Mouse (Mus musculus) olfactory bulb, adult 2 months (tissue): ENCODE measurements around the gene Otogl. TPM values are rescaled to one million over a fixed set of nuclear protein-coding genes. Genes with fewer than 3 reads are reported as not detected.

Source experiments
- H3K27ac ChIP-seq: fragments of 200-500 bp; 2 replicates; pipeline ENCODE4 v1.5.1; 2012; ENCODE audit warnings: low read depth, low read length; ENCODE audit not compliant: insufficient read depth
- H3K4me1 ChIP-seq: fragments of 200-500 bp; 2 replicates; pipeline ENCODE4 v1.6.1; 2012; ENCODE audit warnings: low read length; ENCODE audit not compliant: control insufficient read depth, insufficient read depth
- H3K4me3 ChIP-seq: fragments of 200-500 bp; 2 replicates; pipeline ENCODE4 v1.5.1; 2012; ENCODE audit warnings: mild to moderate bottlenecking, low read depth, low read length, moderate library complexity; ENCODE audit not compliant: insufficient read depth
- CTCF ChIP-seq: fragments of 200-500 bp; IDR thresholded peaks from 2 replicates; pipeline ENCODE4 v1.5.1; 2012; ENCODE audit warnings: low read depth, mild to moderate bottlenecking, low read length, moderate library complexity; ENCODE audit not compliant: insufficient read depth
- POLR2A ChIP-seq: fragments of 200-500 bp; IDR thresholded peaks from 2 replicates; pipeline ENCODE4 v1.6.1; 2012; ENCODE audit warnings: mild to moderate bottlenecking, low read depth, low read length, moderate library complexity; ENCODE audit not compliant: insufficient read depth
- WGBS: fragments of 180-500 bp; shearing (Covaris S2); methylation state at CpG from one replicate; pipeline ENCODE4 v1.1.7; 2018; 5-methylcytosine and 5-hydroxymethylcytosine counted together
- polyA plus RNA-seq: library from polyadenylated mRNA; stranded (reverse); fragments of >200 nt; gene quantifications from 2 replicates; pipeline ENCODE4 v1.2.4, GENCODE M21; 2012; ENCODE audit warnings: low replicate concordance; ENCODE audit not compliant: missing spikeins, insufficient read depth, insufficient read length

The Otogl gene
- polyA plus RNA-seq, 1 experiment: not detected

DNA sequence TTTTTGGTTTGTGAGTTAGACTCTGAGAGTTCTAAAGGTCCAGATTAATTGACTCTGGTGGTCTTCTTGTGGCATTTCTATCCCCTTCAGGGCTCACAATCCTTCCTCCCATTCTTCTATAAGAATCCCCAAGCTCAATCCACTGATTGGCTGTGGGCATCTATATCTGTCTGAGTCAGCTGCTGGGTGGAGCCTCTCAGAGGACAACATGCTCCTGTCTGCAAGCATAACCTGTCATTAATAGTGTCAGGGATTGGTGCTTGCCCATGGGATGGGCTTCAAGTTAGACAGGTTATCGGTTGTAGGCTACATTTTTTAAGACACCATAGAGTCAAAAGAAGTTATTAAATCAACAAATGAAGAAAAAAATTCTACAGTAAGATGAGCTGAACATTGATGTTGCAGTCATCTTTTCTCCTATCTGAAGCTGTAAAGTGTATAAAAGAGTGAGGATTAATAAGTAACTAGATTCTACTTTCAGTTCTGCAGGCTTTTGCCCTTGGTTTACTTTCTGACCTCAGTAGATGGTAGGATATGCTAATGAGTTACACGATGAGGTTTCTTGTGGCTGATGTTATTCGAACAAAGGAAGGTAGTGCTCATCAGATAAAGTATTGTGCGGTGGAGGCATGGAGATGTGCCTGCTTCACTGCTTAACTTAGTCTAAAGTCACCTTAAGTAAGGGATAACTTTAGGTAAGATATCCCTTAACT, 29.4 kb upstream of the Otogl start:
- TF ChIP-seq POLR2A (no peak), CTCF (no peak)

GRCm38 (mm10) chr10:107940302-107940701, 28.4 kb upstream of the Otogl start:
- 54% methylated on average over 6 of the region's 6 CpGs for WGBS
- TF ChIP-seq POLR2A (no peak), CTCF (no peak)
- no peaks in the 10 kb centered on the region for H3K4me1 ChIP-seq
- H3K27ac ChIP-seq: no peak overlapping the region
- H3K4me3 ChIP-seq: no peak overlapping the region

More for the DNA sequence above, 29.4 kb upstream of the Otogl start:
- 96% methylated on average over 4 of the region's 4 CpGs for WGBS
- no peak overlapping the region for H3K4me3 ChIP-seq
- H3K27ac ChIP-seq: no peak overlapping the region
- no peaks in the 10 kb centered on the region for H3K4me1 ChIP-seq

DNA sequence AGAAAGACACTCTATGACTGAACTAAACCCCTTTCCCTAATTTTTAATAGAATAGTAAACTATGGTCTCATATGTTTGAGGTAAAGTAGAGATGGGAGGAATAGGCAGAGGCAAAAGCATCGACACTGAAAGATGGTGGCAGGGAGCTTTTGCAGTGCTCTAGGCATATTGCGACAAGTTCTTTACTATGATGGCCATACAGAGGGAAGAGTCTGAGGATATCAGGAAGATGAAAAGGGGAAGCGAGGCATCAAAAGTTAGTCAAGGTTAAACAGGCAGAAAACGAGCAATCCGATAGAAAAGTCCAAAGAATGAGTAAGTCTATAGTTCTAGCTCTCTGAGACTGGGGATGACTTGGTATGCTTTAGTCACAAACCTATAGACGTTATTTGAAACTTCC, 27.9 kb upstream of the Otogl start:
- 70% methylated on average over 6 of the region's 6 CpGs for WGBS
- Histone ChIP-seq H3K4me3 (no peak overlapping the region), H3K4me1 (no peaks in the 10 kb centered on the region), H3K27ac (no peak overlapping the region)
- no peak for TF ChIP-seq POLR2A
- TF ChIP-seq CTCF: no peak

GRCm38 (mm10) chr10:107934055-107934454, 22.1 kb upstream of the Otogl start:
- no peak for TF ChIP-seq CTCF
- no peak for TF ChIP-seq POLR2A
- H3K4me3 ChIP-seq: no peak overlapping the region
- H3K27ac ChIP-seq: no peak overlapping the region
- 91% methylated on average over 3 of the region's 3 CpGs for WGBS
- H3K4me1 ChIP-seq: no peaks in the 10 kb centered on the region; the same call in 1 of the 2 replicates

DNA sequence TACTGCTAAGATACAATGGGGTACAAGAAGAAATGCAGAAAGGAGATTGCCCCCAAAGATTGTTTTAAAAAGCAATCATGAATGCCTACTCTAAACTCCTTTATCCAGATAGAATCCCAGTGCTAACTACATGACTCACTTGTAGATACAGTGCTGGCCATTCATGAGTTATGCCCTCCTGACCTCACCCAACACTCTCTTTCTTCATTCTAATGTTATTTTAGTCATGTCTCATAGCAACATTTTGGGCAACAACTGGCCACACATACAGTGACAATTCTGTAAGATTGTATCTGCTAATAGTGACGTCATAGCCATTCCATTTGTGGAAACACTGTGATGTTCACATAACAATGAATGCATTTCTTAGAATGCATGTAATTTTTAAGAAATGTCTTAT, 21.6 kb upstream of the Otogl start:
- no peak overlapping the region for H3K4me3 ChIP-seq
- no peaks in the 10 kb centered on the region; the same call in 1 of the 2 replicates for H3K4me1 ChIP-seq
- no peak for TF ChIP-seq POLR2A
- TF ChIP-seq CTCF: no peak
- H3K27ac ChIP-seq: no peak overlapping the region
- 87% methylated on average over 1 of the region's 1 CpGs for WGBS

- H3K27ac ChIP-seq: no peak overlapping the region
- no peak for TF ChIP-seq POLR2A
- no peak for TF ChIP-seq CTCF
- H3K4me3 ChIP-seq: no peak overlapping the region
- no peaks in the 10 kb centered on the region; the same call in 1 of the 2 replicates for H3K4me1 ChIP-seq
- WGBS: 23% methylated on average over 9 of the region's 10 CpGs
These were observed 20.2 kb upstream of the Otogl start for GRCm38 (mm10) chr10:107931833-107932828.

DNA sequence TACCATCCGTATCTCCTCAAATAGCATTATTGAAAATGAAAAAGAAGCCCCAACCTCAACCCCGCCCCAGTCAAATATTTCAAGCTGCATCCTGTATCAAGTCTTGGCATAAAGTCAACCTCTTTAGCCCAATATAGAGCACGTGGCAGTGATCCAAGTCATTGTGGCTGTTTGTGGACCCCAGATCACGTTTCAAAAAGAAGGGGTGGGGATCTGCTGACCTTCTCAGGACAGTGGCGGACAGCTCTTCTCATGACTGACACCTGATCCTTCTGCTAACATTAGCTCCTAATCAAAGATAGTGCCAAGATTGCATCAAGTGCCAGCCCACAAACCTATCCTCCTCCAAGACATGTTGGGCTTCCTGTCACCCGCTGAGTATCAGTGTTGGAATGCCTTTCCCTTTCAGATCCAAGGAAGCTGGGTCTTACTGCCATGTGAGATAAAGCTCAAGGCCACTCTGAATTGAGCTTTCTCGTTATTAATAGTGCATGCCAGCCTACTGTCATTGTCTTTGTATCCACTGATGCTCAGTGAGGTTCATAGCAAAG, 18.6 kb upstream of the Otogl start:
- H3K4me3 ChIP-seq: no peak overlapping the region
- H3K27ac ChIP-seq: no peak overlapping the region
- no peaks in the 10 kb centered on the region; the same call in 1 of the 2 replicates for H3K4me1 ChIP-seq
- WGBS: 76% methylated on average over 7 of the region's 7 CpGs
- TF ChIP-seq CTCF (no peak), POLR2A (no peak)

DNA sequence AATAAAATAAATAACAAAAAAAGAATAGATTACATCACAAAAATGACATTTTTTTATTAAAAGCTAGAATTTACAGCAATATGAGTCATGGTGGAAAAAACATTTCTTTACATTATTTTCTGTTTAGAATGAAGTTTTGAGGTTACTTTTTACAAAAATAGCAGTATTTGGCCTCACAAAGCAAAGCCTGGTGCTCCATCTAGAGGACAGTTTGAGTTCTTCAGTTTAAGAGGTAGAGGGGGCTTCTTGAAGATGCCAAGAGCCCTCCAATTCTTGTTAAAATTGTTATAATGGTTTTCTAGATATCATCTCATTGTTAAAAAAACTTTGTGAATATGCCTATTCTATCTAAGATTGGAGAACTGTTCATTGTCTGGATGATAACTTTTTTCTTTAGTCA, 13.4 kb upstream of the Otogl start:
- TF ChIP-seq CTCF (no peak), POLR2A (no peak)
- Histone ChIP-seq H3K4me1 (no peaks in the 10 kb centered on the region), H3K27ac (no peak overlapping the region), H3K4me3 (no peak overlapping the region)

GRCm38 (mm10) chr10:107923860-107924259, 11.9 kb upstream of the Otogl start:
- Histone ChIP-seq H3K27ac (no peak overlapping the region), H3K4me1 (no peaks in the 10 kb centered on the region), H3K4me3 (no peak overlapping the region)
- 54% methylated on average over 2 of the region's 2 CpGs for WGBS
- TF ChIP-seq CTCF (no peak), POLR2A (no peak)
